Mouse (Mus musculus) natural killer cell, adult 2 months (primary cell): Measurements from ENCODE around the gene Efcab11.

Source experiments
- DNase-seq, 2 experiments: peaks; one replicate each; pipeline ENCODE4 v3.0.0; 2022; ENCODE audit warnings: low spot score in 2 of 2

Efcab11 gene

GRCm38 (mm10) chr12:99756213-99756612, 128.0 kb downstream of the Efcab11 start:
- DNase-seq: no peak

DNA sequence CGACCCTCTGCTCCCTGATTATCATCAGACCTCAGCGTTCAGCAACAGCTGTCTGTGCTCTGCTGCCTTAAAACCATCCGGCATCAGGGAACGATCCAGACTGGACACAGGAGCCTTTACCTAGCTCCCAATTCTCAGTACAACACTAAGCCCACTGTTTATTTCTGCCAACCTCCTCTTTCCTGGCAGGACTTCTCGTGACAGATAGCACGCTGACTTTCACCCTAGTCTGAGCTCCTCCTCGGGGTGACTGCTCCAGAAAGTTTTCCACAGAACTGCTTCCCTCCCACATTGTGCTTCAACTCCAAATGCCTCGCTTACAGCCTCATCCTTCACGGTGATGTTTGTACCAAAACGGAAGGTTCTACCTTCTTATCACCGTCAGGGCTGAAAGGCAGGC, 131.3 kb downstream of the Efcab11 start:
- no peak for DNase-seq

GRCm38 (mm10) chr12:99749391-99749790, 134.8 kb downstream of the Efcab11 start:
- no peak for DNase-seq

GRCm38 (mm10) chr12:99741631-99742030, 142.6 kb downstream of the Efcab11 start:
- DNase-seq: peak in 1 of 2 experiments; percentile 7

GRCm38 (mm10) chr12:99739211-99739610, 145.0 kb downstream of the Efcab11 start:
- DNase-seq: no peak

- no peak for DNase-seq
Measured at GRCm38 (mm10) chr12:99738256-99738655, 146.0 kb downstream of the Efcab11 start.

GRCm38 (mm10) chr12:99736971-99737370, 147.3 kb downstream of the Efcab11 start:
- DNase-seq: no peak

- DNase-seq: no peak
Measured at GRCm38 (mm10) chr12:99735172-99735571, 149.1 kb downstream of the Efcab11 start.

DNA sequence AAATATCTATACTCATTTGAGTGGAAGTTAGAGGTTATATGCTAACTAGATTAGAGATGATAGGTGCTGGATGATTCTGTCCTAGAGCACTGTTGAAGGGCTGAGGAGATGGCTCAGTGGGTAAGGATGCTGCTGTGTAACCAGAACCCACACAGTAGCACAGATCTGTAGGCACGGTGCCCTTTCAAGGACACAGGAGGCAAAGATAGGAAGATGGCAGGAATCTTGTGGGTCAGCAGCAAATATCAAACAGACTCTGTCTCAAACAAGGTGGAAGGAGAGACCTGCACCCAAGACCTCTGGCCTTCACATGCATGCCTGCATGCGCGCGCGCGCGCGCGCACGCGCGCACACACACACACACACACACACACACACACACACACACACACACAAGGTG, 160.0 kb downstream of the Efcab11 start:
- DNase-seq: no peak

DNA sequence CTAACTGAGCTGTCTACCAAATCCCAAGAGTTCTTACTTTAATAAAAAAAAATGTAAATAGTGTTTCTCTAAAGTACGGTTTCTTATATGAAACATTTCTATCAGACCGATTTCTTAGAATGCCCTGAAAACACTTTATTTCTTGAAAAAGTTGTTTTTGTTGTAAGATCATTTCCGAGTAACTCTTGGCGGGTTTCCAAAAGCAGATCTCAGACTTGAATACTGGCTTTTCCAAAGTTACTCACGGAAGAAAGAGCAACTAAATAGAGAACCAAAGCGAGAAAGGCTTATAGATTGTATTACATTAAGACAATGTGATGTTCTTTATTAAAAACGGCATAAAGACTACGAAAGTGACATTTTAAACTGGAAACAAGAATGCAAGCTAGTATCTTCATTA, 160.4 kb downstream of the Efcab11 start:
- DNase-seq: no peak

GRCm38 (mm10) chr12:99721318-99721717, 162.9 kb downstream of the Efcab11 start:
- no peak for DNase-seq

- no peak for DNase-seq
Measured at GRCm38 (mm10) chr12:99719777-99720176, 164.5 kb downstream of the Efcab11 start.

- DNase-seq: no peak
Measured at GRCm38 (mm10) chr12:99718161-99718560, 166.1 kb downstream of the Efcab11 start.

DNA sequence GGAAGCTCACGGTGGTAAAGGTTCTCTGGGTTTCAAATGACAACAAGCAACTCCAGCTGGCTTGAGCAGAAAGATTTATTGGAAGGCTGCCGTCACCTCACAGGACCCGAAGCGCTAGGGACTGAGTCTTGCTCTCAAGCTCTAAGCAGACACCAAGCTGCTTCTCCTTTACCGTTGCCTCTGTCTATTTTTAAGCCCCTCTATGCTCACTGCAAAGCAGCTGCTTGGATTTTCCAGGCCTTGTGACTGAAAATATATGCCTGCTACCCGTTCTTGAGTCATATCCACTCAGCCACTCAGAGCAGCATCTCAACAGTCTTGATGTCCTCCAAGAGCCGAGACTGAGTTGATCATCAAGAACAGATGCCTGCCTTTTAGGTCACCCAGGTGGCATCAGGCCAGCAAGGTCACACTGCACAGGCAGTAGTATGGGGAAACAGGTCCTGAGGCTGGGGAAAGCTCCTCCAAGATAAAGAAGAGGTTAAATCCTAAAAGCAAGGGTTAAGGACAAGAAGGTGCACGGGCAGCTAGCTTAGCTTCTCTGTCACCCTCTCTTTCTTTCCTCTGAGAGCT, 168.1 kb downstream of the Efcab11 start:
- DNase-seq: no peak

DNA sequence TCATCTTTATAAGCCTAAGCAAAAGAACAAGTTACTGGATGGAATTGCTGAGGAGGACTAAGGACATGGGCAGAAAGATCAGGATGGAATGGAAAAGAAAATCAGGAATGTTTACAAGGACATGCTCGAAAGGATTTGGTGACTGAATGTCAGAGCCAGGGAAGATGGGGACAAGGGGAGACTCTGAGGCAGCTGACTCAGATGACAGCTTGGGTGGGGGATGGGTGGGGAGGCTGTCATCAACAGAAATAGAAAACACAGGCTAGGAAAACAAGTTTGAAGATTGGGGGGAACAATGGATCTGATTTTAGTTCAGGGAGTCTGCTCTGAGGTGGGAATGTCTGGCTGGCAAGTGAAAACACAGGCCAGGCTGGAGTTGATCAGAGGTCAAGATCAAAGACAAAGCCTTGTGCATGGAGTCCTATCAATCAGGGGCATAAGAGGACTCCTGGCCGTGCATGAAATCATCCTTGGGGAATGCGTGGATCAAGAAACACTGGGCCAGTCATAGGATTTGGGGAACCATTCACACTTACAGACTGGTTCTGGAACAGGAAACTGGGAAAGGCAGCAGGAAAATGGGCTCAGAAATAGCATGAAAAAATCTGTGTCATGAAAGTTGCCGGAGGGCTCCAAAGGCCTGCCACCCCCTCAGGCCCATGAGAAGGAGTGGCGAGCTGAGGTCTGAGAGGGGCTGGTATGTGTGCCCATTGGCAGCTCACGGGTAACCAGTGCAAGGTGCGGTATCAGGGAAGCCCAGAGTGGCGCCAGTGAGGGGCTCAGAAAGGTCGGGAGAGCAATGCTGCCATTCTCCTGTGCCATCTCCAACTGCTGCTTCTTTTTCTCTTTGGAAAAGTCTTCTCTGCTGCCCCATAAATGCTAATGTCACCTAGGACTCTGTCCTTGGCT, 168.9 kb downstream of the Efcab11 start:
- DNase-seq: no peak

DNA sequence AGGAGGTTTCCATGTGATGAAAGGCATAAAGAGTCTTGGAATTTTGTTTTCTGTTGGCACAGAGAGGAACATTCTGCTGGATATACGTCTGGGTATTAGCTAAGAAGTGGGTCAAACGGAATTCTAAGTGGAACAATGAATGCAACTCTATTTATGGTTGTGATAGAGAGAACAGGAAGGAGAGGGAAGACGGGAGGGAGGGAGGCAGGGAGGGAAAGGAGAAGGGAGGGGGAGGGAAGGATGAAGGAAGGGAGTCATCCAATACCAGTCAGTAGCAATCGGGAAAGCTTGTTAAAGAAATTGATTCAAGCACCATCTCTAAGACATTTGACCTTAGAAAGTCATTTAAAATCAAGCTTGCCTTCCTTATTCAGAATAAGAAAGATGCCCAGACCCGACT, 172.0 kb downstream of the Efcab11 start:
- DNase-seq: no peak

- DNase-seq: no peak
Measured at GRCm38 (mm10) chr12:99702248-99702647, 182.0 kb downstream of the Efcab11 start.

DNA sequence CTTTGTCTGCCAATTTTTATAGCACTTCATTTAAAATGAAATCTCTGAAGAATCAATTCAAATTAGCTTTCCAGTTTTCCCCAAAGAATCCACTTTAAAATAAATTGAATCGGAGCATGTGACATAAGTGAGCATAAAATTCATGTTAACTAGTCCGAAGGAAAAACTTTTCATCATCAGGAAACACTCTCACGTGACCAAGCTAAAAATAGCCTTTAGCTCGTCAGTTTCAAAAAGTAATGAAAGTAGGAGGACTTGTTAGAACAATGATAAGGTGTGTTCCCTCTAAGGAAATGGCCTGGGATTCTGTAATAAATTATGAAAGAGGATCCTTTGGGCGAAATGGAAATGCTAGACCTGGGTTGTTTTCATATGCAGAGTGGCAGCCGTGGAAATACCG, 183.9 kb downstream of the Efcab11 start:
- no peak for DNase-seq

GRCm38 (mm10) chr12:99699379-99700023, 184.7 kb downstream of the Efcab11 start:
- no peak for DNase-seq

DNA sequence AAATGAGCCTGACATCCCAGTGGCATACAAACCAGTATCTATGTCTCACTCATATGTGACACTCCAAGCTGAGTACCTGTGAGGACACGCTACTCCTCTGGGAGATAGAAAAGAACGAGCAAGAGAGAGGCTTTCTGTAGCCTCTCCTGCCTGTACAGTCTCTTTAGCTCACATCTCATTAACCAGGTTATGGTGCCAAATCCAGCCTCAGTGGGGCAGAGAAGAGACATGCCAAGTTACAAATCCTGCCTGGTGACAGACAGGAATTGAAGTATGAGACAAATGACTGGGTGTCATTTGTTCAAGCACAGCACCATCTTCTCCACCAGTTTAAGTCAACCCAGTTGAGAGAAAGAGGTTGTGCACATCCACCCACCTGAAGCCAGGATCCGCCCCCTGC, 190.2 kb downstream of the Efcab11 start:
- no peak for DNase-seq

- DNase-seq: no peak
Measured at GRCm38 (mm10) chr12:99686418-99686992, 197.7 kb downstream of the Efcab11 start.

- DNase-seq: no peak
Measured at GRCm38 (mm10) chr12:99685451-99686100, 198.7 kb downstream of the Efcab11 start.
